Mouse (Mus musculus) liver, embryonic 11.5 days (tissue): ENCODE data around the gene Cfl2. TPM values are rescaled to one million over a fixed set of nuclear protein-coding genes. Genes with fewer than 3 reads are reported as not detected.

Experiments used
- ATAC-seq: fragments of 200-750 bp; cut with Nextera tagmentation; replicated peaks from 2 replicates; pipeline ENCODE4 v1.8.0; 2017; ENCODE audit warnings: moderate number of reproducible peaks, mild to moderate bottlenecking, moderate TSS enrichment, moderate library complexity; ENCODE audit not compliant: low FRiP score
- DNase-seq: peaks from one replicate; pipeline ENCODE4 v3.0.0-alpha.2; 2017; ENCODE audit warnings: low spot score
- H3K27ac ChIP-seq: fragments of 300-500 bp; sonication (generic); 2 replicates; pipeline ENCODE4 v1.5.1; 2014; ENCODE audit warnings: mild to moderate bottlenecking, low read depth, low read length, control low read depth
- H3K27me3 ChIP-seq: fragments of 300-500 bp; sonication (generic); replicated peaks from 2 replicates; pipeline ENCODE4 v1.6.1; 2014; ENCODE audit warnings: low read length, mixed read lengths; ENCODE audit not compliant: control insufficient read depth, insufficient read depth
- H3K36me3 ChIP-seq: fragments of 300-500 bp; sonication (generic); 2 replicates; pipeline ENCODE4 v1.6.1; 2014; ENCODE audit warnings: mild to moderate bottlenecking, low read length, moderate library complexity, mixed read lengths; ENCODE audit not compliant: control insufficient read depth, insufficient read depth
- H3K4me1 ChIP-seq: fragments of 300-500 bp; sonication (generic); replicated peaks from 2 replicates; pipeline ENCODE4 v1.6.1; 2014; ENCODE audit warnings: low read length, mixed read lengths; ENCODE audit not compliant: control insufficient read depth, insufficient read depth
- H3K4me2 ChIP-seq: fragments of 300-500 bp; sonication (generic); 2 replicates; pipeline ENCODE4 v1.6.1; 2014; ENCODE audit warnings: mild to moderate bottlenecking, control low read depth, moderate library complexity
- H3K4me3 ChIP-seq: fragments of 300-500 bp; sonication (generic); 2 replicates; pipeline ENCODE4 v1.5.1; 2014; ENCODE audit warnings: low read depth, low read length, control low read depth
- H3K9ac ChIP-seq: fragments of 300-500 bp; sonication (generic); 2 replicates; pipeline ENCODE4 v1.6.1; 2014; ENCODE audit warnings: low read depth, low read length, control low read depth
- H3K9me3 ChIP-seq: fragments of 300-500 bp; sonication (generic); 2 replicates; pipeline ENCODE4 v1.6.1; 2016; ENCODE audit warnings: low read length, inconsistent platforms, mixed read lengths; ENCODE audit not compliant: control insufficient read depth
- WGBS: fragments of 180-500 bp; shearing (Covaris S2); extraction: QIAGEN DNeasy Blood & Tissue Kit; methylation state at CpG from one replicate; pipeline ENCODE4 v1.1.7; 2014; 5-methylcytosine and 5-hydroxymethylcytosine counted together
- polyA plus RNA-seq: library from polyadenylated mRNA; unstranded; fragments of >200 nt; fragmentation: Nextera tagmentation; extraction: Ambion mirVana; gene quantifications from 2 replicates; pipeline ENCODE4 v1.2.1, GENCODE M21; 2014

Cfl2 gene
- polyA plus RNA-seq, 1 experiment from 2014 or later, result 87.3 TPM

- no peak for ATAC-seq
- DNase-seq, result no peak
- Histone ChIP-seq H3K4me3 (no peak overlapping the region), H3K9me3 (no peaks in the 10 kb centered on the region), H3K27ac (no peak overlapping the region), H3K4me1 (no peaks in the 10 kb centered on the region), H3K4me2 (no peak overlapping the region), H3K9ac (no peak overlapping the region), H3K27me3 (no peaks in the 10 kb centered on the region), H3K36me3 (no peaks in the 10 kb centered on the region)
- WGBS, result 41% methylated on average over 5 of the region's 5 CpGs
These were observed 14.2 kb upstream of the Cfl2 start for GRCm38 (mm10) chr12:54876879-54877278.

DNA sequence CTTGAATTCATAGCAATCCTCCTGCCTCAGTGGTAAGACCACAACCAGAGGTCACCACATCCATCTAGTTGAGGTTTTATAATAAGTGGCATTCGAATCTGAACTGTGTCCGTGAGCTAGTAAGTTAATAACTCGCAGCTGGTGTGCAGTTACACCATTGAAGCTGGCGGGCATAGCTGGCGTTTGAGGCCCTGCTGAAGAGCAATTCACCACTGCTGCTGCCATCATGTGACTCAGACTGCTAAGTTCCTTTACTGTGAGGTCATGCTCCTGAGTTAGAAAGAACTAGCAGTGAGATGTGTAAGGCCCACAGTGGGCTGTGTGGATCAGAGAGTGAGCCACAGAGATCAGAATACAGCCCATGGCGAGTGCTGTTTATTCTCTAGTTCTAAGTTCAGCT is 12.0 kb upstream of the Cfl2 start:
- Histone ChIP-seq H3K9ac (no peak overlapping the region), H3K9me3 (no peaks in the 10 kb centered on the region), H3K27me3 (no peaks in the 10 kb centered on the region), H3K27ac (no peak overlapping the region), H3K4me2 (no peak overlapping the region), H3K4me3 (no peak overlapping the region), H3K4me1 (no peaks in the 10 kb centered on the region), H3K36me3 (no peaks in the 10 kb centered on the region)
- ATAC-seq (no peak), DNase-seq (no peak)
- 79% methylated on average over 6 of the region's 6 CpGs for WGBS

GRCm38 (mm10) chr12:54861991-54862605 is 579 bp downstream of the Cfl2 start:
- Histone ChIP-seq H3K9ac (peak overlapping the region; percentile 85), H3K9me3 (no peaks in the 10 kb centered on the region), H3K27me3 (no peaks in the 10 kb centered on the region), H3K4me2 (peak overlapping the region; percentile 76), H3K27ac (peak overlapping the region; percentile 90), H3K4me1 (peaks cover 2% of the 10 kb centered on the region; the same call in 1 of the 2 replicates), H3K4me3 (peak overlapping the region; percentile 75), H3K36me3 (peaks cover 2% of the 10 kb centered on the region; the same call in 1 of the 2 replicates)
- DNase-seq (no peak), ATAC-seq (no peak; the same call in 1 of the 2 replicates)
- WGBS, result under 1% methylated on average over 36 of the region's 36 CpGs

DNA sequence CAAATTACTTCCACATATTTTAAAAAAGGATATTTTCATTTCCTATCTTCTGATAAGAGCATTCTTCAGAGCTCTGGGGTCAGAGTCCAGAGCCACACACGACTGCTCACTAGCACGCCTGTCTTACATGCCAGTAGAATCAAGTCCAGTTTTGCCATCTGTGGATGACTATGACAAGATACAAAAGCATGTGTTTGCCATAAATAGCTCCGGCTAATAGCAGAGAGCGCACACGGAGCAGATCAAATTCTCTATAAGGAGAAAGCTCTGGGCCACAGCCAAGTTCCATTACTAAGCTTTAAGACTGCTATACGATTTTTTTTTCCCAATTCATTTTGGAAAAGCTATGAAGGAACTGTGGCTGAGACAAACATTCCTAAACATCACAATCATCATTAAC is 3.1 kb downstream of the Cfl2 start:
- Histone ChIP-seq H3K27ac (no peak overlapping the region), H3K4me3 (no peak overlapping the region), H3K4me2 (no peak overlapping the region), H3K9me3 (no peaks in the 10 kb centered on the region), H3K36me3 (peaks cover 4% of the 10 kb centered on the region; the same call in 1 of the 2 replicates), H3K27me3 (no peaks in the 10 kb centered on the region), H3K9ac (no peak overlapping the region), H3K4me1 (peaks cover 2% of the 10 kb centered on the region; the same call in 1 of the 2 replicates)
- DNase-seq (no peak), ATAC-seq (no peak)
- 76% methylated on average over 6 of the region's 6 CpGs for WGBS

- ATAC-seq, result no peak
- peaks cover 2% of the 10 kb centered on the region; the same call in 1 of the 2 replicates for H3K36me3 ChIP-seq
- H3K9ac ChIP-seq, result no peak overlapping the region
- no peak for DNase-seq
- no peaks in the 10 kb centered on the region for H3K4me1 ChIP-seq
- no peak overlapping the region for H3K4me2 ChIP-seq
- H3K27me3 ChIP-seq, result no peaks in the 10 kb centered on the region
- 72% methylated on average over 2 of the region's 2 CpGs for WGBS
- H3K4me3 ChIP-seq, result no peak overlapping the region
- H3K27ac ChIP-seq, result no peak overlapping the region
- H3K9me3 ChIP-seq, result no peaks in the 10 kb centered on the region
These were observed 12.1 kb downstream of the Cfl2 start for GRCm38 (mm10) chr12:54850551-54850950.

DNA sequence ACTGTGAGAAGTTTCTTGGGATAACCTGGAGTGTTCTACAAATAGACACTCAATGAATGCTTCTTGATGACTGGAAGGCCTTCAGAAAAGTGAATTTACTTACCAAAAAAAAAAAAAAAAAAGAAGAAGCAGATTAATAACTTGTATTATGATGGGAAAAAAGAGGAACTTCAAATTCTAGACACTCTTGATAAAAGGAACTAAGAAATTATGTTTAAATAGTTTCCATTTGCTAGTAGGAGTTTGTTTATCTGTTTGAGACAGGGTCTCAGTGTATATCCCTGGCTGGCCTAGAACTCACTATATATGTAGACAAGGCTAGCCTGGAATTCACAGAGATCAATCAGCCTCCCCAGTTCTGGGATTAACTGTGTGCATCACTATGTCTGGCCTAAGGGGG is 18.3 kb downstream of the Cfl2 start:
- no peaks in the 10 kb centered on the region for H3K36me3 ChIP-seq
- no peak for ATAC-seq

DNA sequence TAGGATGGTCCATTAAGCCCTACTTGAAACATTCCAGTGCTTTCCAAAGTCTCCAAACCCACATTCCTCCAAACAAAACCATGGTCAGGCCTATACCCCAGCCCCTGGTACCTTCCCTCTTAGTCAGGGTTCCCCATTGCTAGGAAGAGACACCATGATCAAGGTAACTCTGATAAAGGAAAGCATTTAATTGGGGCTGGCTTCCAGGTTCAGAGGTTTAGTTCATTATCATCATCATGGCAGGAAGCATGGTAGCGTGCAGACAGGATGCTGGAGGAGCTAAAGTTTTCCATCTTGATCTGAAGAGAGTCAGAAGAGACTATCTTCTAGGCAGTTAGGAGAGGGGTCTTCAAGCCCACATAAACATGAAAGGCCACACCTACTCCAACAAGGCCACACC is 21.1 kb downstream of the Cfl2 start:
- Histone ChIP-seq H3K27ac (no peak overlapping the region), H3K9me3 (no peaks in the 10 kb centered on the region), H3K9ac (no peak overlapping the region), H3K4me3 (no peak overlapping the region), H3K4me1 (no peaks in the 10 kb centered on the region), H3K36me3 (no peaks in the 10 kb centered on the region), H3K27me3 (no peaks in the 10 kb centered on the region), H3K4me2 (no peak overlapping the region)
- 76% methylated on average over 1 of the region's 1 CpGs for WGBS
- ATAC-seq (no peak), DNase-seq (peak; percentile 3)

More for the DNA sequence above, 18.3 kb downstream of the Cfl2 start:
- H3K4me2 ChIP-seq, result no peak overlapping the region
- H3K9me3 ChIP-seq, result no peaks in the 10 kb centered on the region
- no peak for DNase-seq
- H3K27ac ChIP-seq, result no peak overlapping the region
- no peak overlapping the region for H3K4me3 ChIP-seq
- no peak overlapping the region for H3K9ac ChIP-seq
- no peaks in the 10 kb centered on the region for H3K27me3 ChIP-seq
- no peaks in the 10 kb centered on the region for H3K4me1 ChIP-seq

- Histone ChIP-seq H3K9ac (no peak overlapping the region), H3K9me3 (no peaks in the 10 kb centered on the region), H3K36me3 (no peaks in the 10 kb centered on the region), H3K27me3 (no peaks in the 10 kb centered on the region), H3K27ac (no peak overlapping the region), H3K4me1 (0 out of 2 replicates have a peak, but pooled peaks cover 3% of the 10 kb centered on the region), H3K4me3 (no peak overlapping the region), H3K4me2 (no peak overlapping the region)
- no peak for DNase-seq
- ATAC-seq, result no peak
- 72% methylated on average over 2 of the region's 2 CpGs for WGBS
These were observed 22.9 kb downstream of the Cfl2 start for GRCm38 (mm10) chr12:54839815-54840214.

DNA sequence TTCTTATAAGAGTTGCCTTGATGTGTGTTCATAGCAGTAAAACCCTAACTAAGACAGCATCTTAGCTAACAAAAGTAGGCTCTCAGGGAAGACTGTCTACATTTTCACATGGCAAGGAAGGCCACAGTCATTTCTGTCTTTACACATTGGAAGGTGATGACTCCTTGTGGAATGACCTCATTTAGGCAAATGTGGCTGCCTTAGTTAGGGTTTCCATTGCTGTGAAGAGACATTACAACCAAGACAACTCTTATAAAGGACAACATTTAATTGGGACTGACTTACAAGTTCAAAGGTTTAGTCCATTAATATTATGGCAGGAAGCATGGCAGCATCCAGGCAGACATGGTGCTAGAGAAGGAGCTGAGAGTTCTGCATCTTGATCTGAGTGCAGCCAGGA is 23.7 kb downstream of the Cfl2 start:
- Histone ChIP-seq H3K4me3 (no peak overlapping the region), H3K27ac (no peak overlapping the region), H3K4me1 (0 out of 2 replicates have a peak, but pooled peaks cover 4% of the 10 kb centered on the region), H3K9me3 (no peaks in the 10 kb centered on the region), H3K9ac (no peak overlapping the region), H3K4me2 (no peak overlapping the region), H3K36me3 (no peaks in the 10 kb centered on the region), H3K27me3 (no peaks in the 10 kb centered on the region)
- ATAC-seq, result no peak
- DNase-seq, result peak; percentile 10
